Mouse (Mus musculus): Measurements from ENCODE around the gene Ate1.

GRCm38 (mm10) chr7:130374311-130374710 lies 145.9 kb downstream of the Ate1 start:
- TF ChIP-seq CTCF (IDR thresholded peaks at IDR 0.05; ENCODE audit: control insufficient read depth, insufficient read depth, low read length) (no peak), POLR2A (IDR thresholded peaks at IDR 0.05; ENCODE audit: borderline replicate concordance, control insufficient read depth, low read depth, low read length) (no peak)
